8 mouse cellular contexts compared by ENCODE assay signal in the genomic region with DNA sequence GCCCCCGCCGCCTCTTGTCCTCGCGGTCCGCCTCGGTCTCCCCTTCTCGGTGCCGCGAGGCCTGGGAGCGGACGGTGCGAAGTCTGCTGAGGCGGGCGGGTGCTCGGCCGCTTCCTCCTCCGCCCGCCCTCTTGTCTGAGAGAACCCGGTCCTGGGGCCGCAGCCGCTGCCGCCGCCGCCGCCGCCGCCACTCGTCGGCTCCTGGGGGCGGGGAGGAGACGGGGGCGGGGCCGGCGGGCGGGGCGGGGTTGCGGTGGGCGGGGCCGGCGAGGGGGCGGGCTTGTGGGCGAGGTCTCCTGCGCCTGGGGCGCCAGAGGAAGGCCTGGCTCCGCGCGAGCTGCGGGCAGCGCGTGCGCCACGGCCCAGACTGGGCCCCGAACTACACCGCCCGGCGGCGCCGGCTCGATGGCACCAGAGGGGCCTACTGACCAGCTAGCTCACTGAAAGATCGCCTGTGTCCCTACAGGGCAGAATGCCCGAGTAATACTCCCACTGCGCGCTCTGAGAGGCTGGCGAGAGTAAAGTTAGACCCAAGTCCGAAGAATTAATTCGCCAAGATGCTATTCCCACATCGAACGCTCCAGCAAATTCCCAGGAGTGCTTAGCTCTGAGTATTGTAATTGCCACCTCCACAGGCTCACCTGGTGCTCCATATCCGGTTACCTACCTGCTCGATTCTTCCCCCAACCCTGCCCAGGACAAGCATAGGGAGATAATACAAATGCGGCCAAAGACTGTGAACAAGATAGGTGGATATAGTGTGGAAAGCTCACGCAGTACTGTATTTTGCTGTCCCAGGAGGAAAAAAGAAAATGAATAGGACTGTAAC. TPM values are rescaled to one million over a fixed set of nuclear protein-coding genes. Genes with fewer than 3 reads are reported as not detected.
DNase-seq lines count a peak whose midpoint lies in the region; ATAC-seq lines count a peak whose summit lies in the region.

A gene (minus strand): TSS at position 165 of the 829 bp plus-strand sequence.

- peak; percentile 95 for ATAC-seq in hindbrain, embryonic 14.5 days (ENCODE audit: low FRiP score)

- peak within 1 kb of the TSS; percentile 69 for H3K4me2 ChIP-seq in hindbrain, embryonic 14.5 days (replicated peaks)

- no peaks in the 10 kb centered on the region for H3K36me3 ChIP-seq in hindbrain, embryonic 14.5 days (replicated peaks; ENCODE audit: control insufficient read depth, insufficient read depth)

- peak within 1 kb of the TSS; percentile 96 for H3K27ac ChIP-seq in hindbrain, embryonic 14.5 days

- H3K4me1 ChIP-seq in hindbrain, embryonic 14.5 days (replicated peaks; ENCODE audit: control insufficient read depth, insufficient read depth, low read length) = peaks cover 20% of the 10 kb centered on the region

- H3K4me3 ChIP-seq in hindbrain, embryonic 14.5 days (replicated peaks; ENCODE audit: low read length) = peak within 1 kb of the TSS; percentile 90

- H3K9ac ChIP-seq in hindbrain, embryonic 14.5 days = peak within 1 kb of the TSS; percentile 92

- H3K9me3 ChIP-seq in hindbrain, embryonic 14.5 days (ENCODE audit: control insufficient read depth, low read length) = no peaks in the 10 kb centered on the region

- no peaks in the 10 kb centered on the region for H3K27me3 ChIP-seq in hindbrain, embryonic 14.5 days (ENCODE audit: control insufficient read depth, insufficient read depth, low read length)

- peak; percentile 83 for DNase-seq in T-cell, adult 2 months (ENCODE audit: low spot score)
- peak; percentile 90 to 95 for DNase-seq in cerebellum, postnatal 25 days
- peak; percentile 49 to 70 for DNase-seq in frontal cortex, postnatal 25 days (ENCODE audit: low spot score in 2 of 2)
- peak; percentile 80 for DNase-seq in hindbrain, embryonic 14.5 days (ENCODE audit: low spot score)
- DNase-seq in layer of hippocampus, postnatal 36 days = peak; percentile 74 to 77
- DNase-seq in lung, postnatal 25 days (ENCODE audit: low spot score) = peak; percentile 84
- DNase-seq in retina, adult 2 months (ENCODE audit: low read depth, low spot score) = peak; percentile 68
- peak; percentile 83 to 87 for DNase-seq in thymus, postnatal 36 days

- 5% methylated on average over 53 of the region's 72 CpGs for WGBS in hindbrain, embryonic 14.5 days

RNA-seq across cellular contexts. Expression of the gene that starts here (rescaled TPM):
- 18.7 and 18.8 TPM in 2 replicates for polyA plus RNA-seq in hindbrain, embryonic 14.5 days (2014; fragmentation: Nextera tagmentation; extraction: Ambion mirVana)
- 10 to 100 TPM; 30.4 to 33.4 TPM for total RNA-seq in layer of hippocampus, postnatal 36 days (2021)

Comparison
In these comparisons a context has a peak if more than half of its experiments do, and no peak if none do; other contexts are left out.
1. Peak in every context shown above with its lines: DNase-seq, ATAC-seq, H3K4me3 ChIP-seq and H3K27ac ChIP-seq.